ENCODE assay signal across 21 mouse cellular contexts in genomic region chr10:70315895-70316294, GRCm38 (mm10).
"Had no signal": no experiment of that assay in that cellular context is flagged by ENCODE, and none has a peak within 500 bp of the region (broad histone marks: within the 10 kb centered on the region; RNA-seq: fewer than 3 reads in every experiment).

No protein-coding gene starts in this region.

- H3K4me1 ChIP-seq: intestine, embryonic 15.5 days; limb, embryonic 12.5 days; limb, embryonic 15.5 days; midbrain, embryonic 12.5 days; neural tube, embryonic 12.5 days had no signal

- H3K27ac ChIP-seq: intestine, embryonic 15.5 days; kidney, postnatal 0 days; limb, embryonic 12.5 days; limb, embryonic 15.5 days; liver, embryonic 14.5 days; macrophage; midbrain, embryonic 12.5 days; midbrain, embryonic 15.5 days; neural tube, embryonic 12.5 days; neural tube, embryonic 15.5 days; stomach, postnatal 0 days had no signal

- H3K4me3 ChIP-seq: intestine, embryonic 15.5 days; limb, embryonic 12.5 days; limb, embryonic 15.5 days; midbrain, embryonic 12.5 days; midbrain, embryonic 15.5 days; neural tube, embryonic 12.5 days; neural tube, embryonic 15.5 days had no signal

- H3K9me3 ChIP-seq: intestine, embryonic 15.5 days; limb, embryonic 12.5 days; limb, embryonic 15.5 days; midbrain, embryonic 12.5 days; midbrain, embryonic 15.5 days; neural tube, embryonic 12.5 days; neural tube, embryonic 15.5 days had no signal

- DNase-seq: left cerebral cortex, postnatal 4 days; liver, postnatal 0 days; lung, embryonic 14.5 days; right cerebral cortex, adult 18-20 months; right cerebral cortex, postnatal 14 days; right cerebral cortex, postnatal 4 days; thymus, adult 18-20 months; thymus, postnatal 36 days had no signal

- H3K9ac ChIP-seq: intestine, embryonic 15.5 days; limb, embryonic 12.5 days; limb, embryonic 15.5 days; liver, embryonic 14.5 days; liver, postnatal 0 days; lung, embryonic 14.5 days; midbrain, embryonic 12.5 days; midbrain, embryonic 15.5 days; neural tube, embryonic 12.5 days; neural tube, embryonic 15.5 days had no signal

- H3K36me3 ChIP-seq: intestine, embryonic 15.5 days; limb, embryonic 12.5 days; limb, embryonic 15.5 days; midbrain, embryonic 12.5 days; midbrain, embryonic 15.5 days; neural tube, embryonic 12.5 days; neural tube, embryonic 15.5 days had no signal

- ATAC-seq: intestine, embryonic 15.5 days; liver, postnatal 0 days; lung, postnatal 0 days; midbrain, embryonic 15.5 days had no signal

- H3K4me2 ChIP-seq: intestine, embryonic 15.5 days; limb, embryonic 12.5 days; limb, embryonic 15.5 days; liver, embryonic 11.5 days; lung, embryonic 14.5 days; midbrain, embryonic 12.5 days; midbrain, embryonic 15.5 days; neural tube, embryonic 12.5 days; neural tube, embryonic 15.5 days had no signal

- H3K27me3 ChIP-seq: intestine, embryonic 15.5 days; limb, embryonic 12.5 days; limb, embryonic 15.5 days; midbrain, embryonic 15.5 days; neural tube, embryonic 12.5 days; neural tube, embryonic 15.5 days had no signal
